In the genomic region with DNA sequence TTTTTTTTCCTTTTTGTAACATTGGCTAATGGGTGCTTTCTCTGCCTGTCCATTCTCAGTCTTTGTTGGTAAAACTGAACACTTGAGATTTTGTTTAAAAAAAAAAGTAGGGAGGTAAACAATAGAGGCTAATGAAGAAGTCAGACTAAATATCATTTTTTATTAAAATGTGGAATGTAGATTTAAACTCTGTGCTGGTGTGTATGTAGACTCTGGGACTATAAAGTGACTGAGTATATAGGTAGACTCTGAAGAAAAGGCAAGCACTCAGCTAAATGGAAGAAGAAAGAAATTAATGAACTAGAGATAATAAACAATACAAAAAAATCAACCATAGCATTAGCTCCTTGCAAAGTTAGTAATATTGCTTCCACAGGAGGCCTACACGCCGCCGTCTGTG, we compare ENCODE assay signal across 14 mouse cellular contexts. TPM values are rescaled to one million over a fixed set of nuclear protein-coding genes. Genes with fewer than 3 reads are reported as not detected.
DNase-seq lines count a peak whose midpoint lies in the region; ATAC-seq lines count a peak whose summit lies in the region.
"Had no signal": no experiment of that assay in that cellular context is flagged by ENCODE, and none has a peak within 500 bp of the region (broad histone marks: within the 10 kb centered on the region; RNA-seq: fewer than 3 reads in every experiment).

A gene (plus strand): TSS at position 301 of the 400 bp plus-strand sequence.

- no peak within 1 kb of the TSS for H3K27ac ChIP-seq in hindbrain, embryonic 13.5 days
- H3K27ac ChIP-seq: forebrain, embryonic 10.5 days; heart, embryonic 15.5 days had no signal

- no peak within 1 kb of the TSS for H3K4me3 ChIP-seq in megakaryocyte, embryonic 14.5 days (replicated peaks)
- no peak within 1 kb of the TSS for H3K4me3 ChIP-seq in hindbrain, embryonic 13.5 days
- H3K4me3 ChIP-seq: forebrain, embryonic 10.5 days; heart, embryonic 15.5 days had no signal

- no peak within 1 kb of the TSS for H3K4me2 ChIP-seq in hindbrain, embryonic 13.5 days
- H3K4me2 ChIP-seq: heart, embryonic 15.5 days had no signal

- WGBS in hindbrain, embryonic 13.5 days: 97% methylated on average over 3 of the region's 3 CpGs

- DNase-seq in adrenal gland, postnatal 4 days (ENCODE audit: low spot score in 2 of 2): no peak
- DNase-seq in heart, postnatal 36 days: no peak
- no peak for DNase-seq in embryo, embryonic 10 days (ENCODE audit: low spot score)
- DNase-seq: cerebellum, postnatal 14 days; kidney, adult 18-20 months; lung, postnatal 10 days; retina, postnatal 1 day; thymus, postnatal 36 days had no signal

- intact Hi-C loops in heart, postnatal 36 days (cut with DNase I): no loop called here

- no peak for ATAC-seq in megakaryocyte, adult 5-6 weeks (ENCODE audit: poor library complexity, severe bottlenecking)
- no peak for ATAC-seq in monocyte, adult 5-6 weeks (replicated peaks; ENCODE audit: insufficient number of reproducible peaks, low FRiP score, low TSS enrichment, poor library complexity, severe bottlenecking)
- ATAC-seq in hindbrain, embryonic 13.5 days (ENCODE audit: low FRiP score): no peak

- H3K36me3 ChIP-seq in megakaryocyte, embryonic 14.5 days (replicated peaks; ENCODE audit: low read length): no peaks in the 10 kb centered on the region
- H3K36me3 ChIP-seq in hindbrain, embryonic 13.5 days: no peaks in the 10 kb centered on the region
- H3K36me3 ChIP-seq: forebrain, embryonic 10.5 days; heart, embryonic 15.5 days had no signal

- H3K4me1 ChIP-seq in megakaryocyte, embryonic 14.5 days: no peaks in the 10 kb centered on the region
- no peaks in the 10 kb centered on the region for H3K4me1 ChIP-seq in hindbrain, embryonic 13.5 days (replicated peaks)
- H3K4me1 ChIP-seq: forebrain, embryonic 10.5 days; heart, embryonic 15.5 days had no signal

- H3K9me3 ChIP-seq in megakaryocyte, embryonic 14.5 days: 0 out of 2 replicates have a peak, but pooled peaks cover 2% of the 10 kb centered on the region
- H3K9me3 ChIP-seq in hindbrain, embryonic 13.5 days: no peaks in the 10 kb centered on the region
- H3K9me3 ChIP-seq: forebrain, embryonic 10.5 days; heart, embryonic 15.5 days had no signal

- H3K9ac ChIP-seq in hindbrain, embryonic 13.5 days: no peak within 1 kb of the TSS
- H3K9ac ChIP-seq: heart, embryonic 15.5 days had no signal

- H3K27me3 ChIP-seq in megakaryocyte, embryonic 14.5 days (replicated peaks): no peaks in the 10 kb centered on the region
- H3K27me3 ChIP-seq in hindbrain, embryonic 13.5 days: no peaks in the 10 kb centered on the region
- H3K27me3 ChIP-seq: heart, embryonic 15.5 days had no signal

RNA-seq across cellular contexts. Expression of the gene that starts here (rescaled TPM):
- 77.0 and 373 TPM in 2 replicates for polyA plus RNA-seq in megakaryocyte, embryonic 14.5 days (2012; ENCODE audit: insufficient read depth, low replicate concordance)
- 14.8 and 16.2 TPM in 2 replicates for total RNA-seq in megakaryocyte, adult 5-6 weeks (2015)
- total RNA-seq in megakaryocyte, adult 5-6 weeks (2017): 2.2 and 2.7 TPM in 2 replicates
- 100 to 1,000 TPM; 208 to 209 TPM for total RNA-seq in adrenal gland, postnatal 4 days (2021)
- 10 to 100 TPM; 71.0 to 76.2 TPM for total RNA-seq in heart, postnatal 36 days (2021)
- total RNA-seq in monocyte, adult 5-6 weeks (2017): 4.5 to 11.9 TPM (median 10.6 TPM) in 3 replicates
- 2.6 and 4.4 TPM in 2 replicates for polyA plus RNA-seq in hindbrain, embryonic 13.5 days (2015; fragmentation: Nextera tagmentation; extraction: Ambion mirVana)

Comparison
In these comparisons a context has a peak if more than half of its experiments do, and no peak if none do; other contexts are left out.
1. RNA of the gene that starts here (polyA plus RNA-seq): 77.0 to 373 TPM in megakaryocyte, embryonic 14.5 days; 2.6 to 4.4 TPM in hindbrain, embryonic 13.5 days; every median in the first group is over 10 times any median in the second.